Mouse (Mus musculus) limb, embryonic 12.5 days (tissue): ENCODE measurements around the gene Naa15. TPM values are rescaled to one million over a fixed set of nuclear protein-coding genes. Genes with fewer than 3 reads are reported as not detected.
"Not testable (repeated sequence)": the region's sequence is repeated elsewhere in the genome, so short reads cannot be mapped to it uniquely, and the experiment has no call there.

Experiments used
- ATAC-seq: fragments of 200-750 bp; cut with Nextera tagmentation; 2 replicates; pipeline ENCODE4 v1.8.0; 2017; ENCODE audit warnings: low read depth, moderate TSS enrichment; ENCODE audit not compliant: insufficient number of reproducible peaks, insufficient read depth, low FRiP score, low TSS enrichment
- H3K27ac ChIP-seq: fragments of 300-500 bp; sonication (generic); 2 replicates; pipeline ENCODE4 v1.5.1; 2016; ENCODE audit warnings: mild to moderate bottlenecking, moderate library complexity
- H3K27me3 ChIP-seq: fragments of 300-500 bp; sonication (generic); 2 replicates; pipeline ENCODE4 v1.6.1; 2016; ENCODE audit warnings: mild to moderate bottlenecking, moderate library complexity
- H3K36me3 ChIP-seq: fragments of 300-500 bp; sonication (generic); 2 replicates; pipeline ENCODE4 v1.6.1; 2016; ENCODE audit warnings: mild to moderate bottlenecking, moderate library complexity
- H3K4me1 ChIP-seq: fragments of 300-500 bp; sonication (generic); replicated peaks from 2 replicates; pipeline ENCODE4 v1.6.1; 2016
- H3K4me2 ChIP-seq: fragments of 300-500 bp; sonication (generic); 2 replicates; pipeline ENCODE4 v1.6.1; 2016; ENCODE audit warnings: mild to moderate bottlenecking, moderate library complexity
- H3K4me3 ChIP-seq: fragments of 300-500 bp; sonication (generic); replicated peaks from 2 replicates; pipeline ENCODE4 v1.5.1; 2016; ENCODE audit warnings: mild to moderate bottlenecking
- H3K9ac ChIP-seq: fragments of 300-500 bp; sonication (generic); replicated peaks from 2 replicates; pipeline ENCODE4 v1.6.1; 2016; ENCODE audit warnings: mild to moderate bottlenecking, moderate library complexity
- H3K9me3 ChIP-seq: fragments of 300-500 bp; sonication (generic); 2 replicates; pipeline ENCODE4 v1.6.1; 2016; ENCODE audit warnings: mild to moderate bottlenecking, moderate library complexity
- WGBS: fragments of 180-500 bp; shearing (Covaris S2); methylation state at CpG from one replicate; pipeline ENCODE4 v1.1.7; 2016; 5-methylcytosine and 5-hydroxymethylcytosine counted together
- polyA plus RNA-seq: library from polyadenylated mRNA; unstranded; fragments of >200 nt; fragmentation: Nextera tagmentation; extraction: Ambion mirVana; gene quantifications from 2 replicates; pipeline ENCODE4 v1.2.1, GENCODE M21; 2016

Naa15 gene
- polyA plus RNA-seq, 1 experiment from 2014 or later, result 60.6 TPM

DNA sequence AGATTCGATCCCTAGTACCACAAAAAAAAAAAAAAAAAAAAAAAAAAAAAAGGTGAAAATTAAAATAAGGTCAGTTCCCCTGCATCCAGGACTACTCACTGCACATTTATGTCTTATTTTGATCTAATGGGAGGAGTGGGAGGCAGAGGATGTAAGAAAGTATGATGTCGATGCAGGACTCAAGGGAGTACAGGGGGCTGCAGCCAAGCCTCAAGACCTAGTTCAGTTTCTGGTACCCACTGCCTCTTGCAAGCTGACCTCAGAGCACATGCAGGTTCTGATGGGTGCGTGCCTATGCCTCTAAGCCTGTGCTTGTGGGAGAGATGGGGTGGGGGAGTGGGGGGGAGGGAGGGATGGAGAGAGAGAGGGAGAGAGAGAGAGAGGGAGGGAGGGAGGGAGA is 20.1 kb upstream of the Naa15 start:
- H3K4me3 ChIP-seq, result no peak overlapping the region
- ATAC-seq, result no peak
- WGBS, result 67% methylated on average over 3 of the region's 3 CpGs
- H3K4me1 ChIP-seq, result no peaks in the 10 kb centered on the region
- H3K4me2 ChIP-seq, result no peak overlapping the region
- H3K9ac ChIP-seq, result no peak overlapping the region
- no peaks in the 10 kb centered on the region for H3K36me3 ChIP-seq
- H3K9me3 ChIP-seq, result no peaks in the 10 kb centered on the region
- H3K27me3 ChIP-seq, result peaks cover 40% of the 10 kb centered on the region
- no peak overlapping the region for H3K27ac ChIP-seq

DNA sequence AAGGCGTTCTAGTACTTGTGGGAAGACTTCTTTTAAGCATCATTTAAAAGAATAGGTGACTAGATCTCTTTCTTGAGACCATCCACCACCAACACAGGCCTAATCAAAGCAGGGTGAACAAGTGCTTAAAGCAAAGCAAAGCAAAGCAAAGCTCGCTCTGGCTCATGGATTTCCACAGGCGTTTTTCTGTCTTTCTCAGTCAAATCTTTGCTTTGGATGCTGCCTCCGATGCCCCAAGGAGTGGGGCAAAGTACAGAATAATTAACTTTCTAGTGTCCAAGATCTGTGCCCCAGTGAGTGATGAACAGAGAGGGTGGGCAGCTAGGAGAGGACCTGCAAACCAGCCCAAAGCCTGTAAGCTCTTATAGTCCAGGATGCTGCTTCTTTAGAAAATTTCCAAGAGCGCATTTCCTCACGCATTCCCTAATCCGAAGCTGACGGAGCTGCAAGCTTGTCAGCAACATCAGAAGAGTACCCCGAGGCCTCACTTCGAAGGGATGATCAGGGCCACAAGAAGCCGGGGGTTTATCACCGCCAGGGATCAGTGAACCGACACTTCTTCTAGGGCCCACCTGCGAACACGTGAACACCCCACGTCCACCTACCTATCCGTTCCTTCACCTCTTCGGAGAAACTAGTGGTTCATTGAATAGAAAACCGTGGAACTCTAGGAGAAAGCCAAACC is 19.3 kb upstream of the Naa15 start:
- H3K36me3 ChIP-seq, result no peaks in the 10 kb centered on the region
- H3K4me3 ChIP-seq, result peak overlapping the region; percentile 48
- no peaks in the 10 kb centered on the region for H3K4me1 ChIP-seq
- no peak overlapping the region for H3K9ac ChIP-seq
- H3K27ac ChIP-seq, result no peak overlapping the region
- peaks cover 40% of the 10 kb centered on the region for H3K27me3 ChIP-seq
- peak overlapping the region; percentile 80; the same call in 1 of the 2 replicates for H3K4me2 ChIP-seq
- no peak for ATAC-seq
- H3K9me3 ChIP-seq, result no peaks in the 10 kb centered on the region
- WGBS, result 22% methylated on average over 19 of the region's 19 CpGs

DNA sequence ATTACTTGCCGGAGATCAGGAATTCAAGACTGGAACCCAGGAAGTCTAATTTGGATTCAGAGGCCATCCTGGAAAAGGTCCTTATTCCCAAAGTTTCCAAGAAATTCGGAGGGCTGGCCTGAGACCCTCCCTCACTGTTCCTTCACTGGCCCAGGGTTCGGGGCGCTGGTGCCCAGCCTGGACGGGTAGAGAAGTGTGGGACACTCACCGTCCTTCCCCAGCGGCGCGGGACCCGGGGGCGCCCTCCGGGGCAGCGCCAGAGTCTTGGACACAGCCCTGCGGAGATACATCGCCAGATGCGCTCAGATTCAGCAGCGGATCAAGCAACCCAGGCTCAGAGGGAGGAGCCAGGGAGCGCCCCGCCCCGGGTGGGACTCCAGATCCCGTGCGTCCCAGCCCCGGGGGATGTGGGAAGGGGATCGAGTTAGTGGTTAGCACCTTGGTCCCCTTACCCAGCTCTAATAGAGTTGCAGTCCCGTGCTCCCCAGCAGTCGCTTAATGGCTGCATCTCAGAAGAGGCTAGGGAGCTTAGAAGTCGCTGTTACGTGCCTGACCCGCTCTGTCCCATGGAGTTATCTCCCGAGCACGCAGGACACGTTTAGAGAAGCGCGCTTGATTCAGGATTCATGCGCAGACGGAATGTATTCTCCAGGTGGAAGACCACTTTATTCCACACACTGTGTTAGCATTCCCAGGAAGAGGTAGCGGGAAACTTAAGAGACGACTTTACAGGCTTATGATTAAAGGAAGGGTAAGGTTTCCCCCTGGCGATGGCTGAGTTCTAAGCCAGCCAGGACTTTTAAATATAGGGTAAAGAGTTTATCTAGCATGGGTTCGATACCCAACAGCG is 18.5 kb upstream of the Naa15 start, which contains the start of gene Mgarp:
Gene Mgarp (minus strand): TSS at position 520 of the 850 bp plus-strand sequence.
- no peaks in the 10 kb centered on the region for H3K9me3 ChIP-seq
- peak within 1 kb of the TSS; percentile 80 for H3K4me2 ChIP-seq
- H3K27me3 ChIP-seq, result peaks cover 40% of the 10 kb centered on the region
- H3K4me1 ChIP-seq, result no peaks in the 10 kb centered on the region
- H3K9ac ChIP-seq, result peak within 1 kb of the TSS; percentile 63
- H3K27ac ChIP-seq, result no peak within 1 kb of the TSS
- peak within 1 kb of the TSS; percentile 48 for H3K4me3 ChIP-seq
- H3K36me3 ChIP-seq, result no peaks in the 10 kb centered on the region
- peak; percentile 62 for ATAC-seq
- 3% methylated on average over 41 of the region's 41 CpGs for WGBS

DNA sequence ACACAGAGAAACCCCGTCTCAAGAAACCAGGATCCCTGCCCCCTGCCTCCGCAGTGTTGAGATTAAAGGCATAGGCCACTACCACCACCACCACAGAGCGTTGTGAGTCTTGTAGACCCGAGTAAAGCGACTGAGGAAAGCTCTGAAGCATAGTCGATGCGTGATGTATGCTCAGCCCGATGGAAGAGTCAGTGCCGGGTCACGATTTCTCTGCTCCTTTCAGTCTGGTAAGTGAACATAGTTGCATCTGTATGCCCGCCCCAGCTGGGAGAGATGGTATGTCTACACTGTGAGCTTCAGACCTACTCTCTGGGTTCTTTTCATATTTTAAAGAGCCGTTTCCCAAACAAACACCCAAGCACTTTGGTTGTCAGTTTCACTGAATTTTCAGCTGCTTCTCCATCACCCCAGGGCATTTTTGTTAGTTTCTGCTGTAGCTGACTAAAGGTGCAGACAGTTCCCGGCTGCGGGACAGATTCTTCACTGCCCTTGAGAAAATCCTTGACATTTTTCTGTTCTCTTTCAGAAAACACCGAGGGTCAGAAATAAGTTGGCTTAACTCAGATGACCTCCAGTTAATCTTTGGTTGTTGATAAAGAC is 17.1 kb upstream of the Naa15 start:
- ATAC-seq, result no peak
- Histone ChIP-seq H3K27ac (no peak overlapping the region), H3K4me2 (no peak overlapping the region), H3K27me3 (peaks cover 40% of the 10 kb centered on the region), H3K9ac (no peak overlapping the region), H3K4me3 (no peak overlapping the region), H3K4me1 (no peaks in the 10 kb centered on the region), H3K9me3 (no peaks in the 10 kb centered on the region), H3K36me3 (peaks cover 3% of the 10 kb centered on the region; the same call in 1 of the 2 replicates)
- WGBS, result 57% methylated on average over 15 of the region's 15 CpGs

DNA sequence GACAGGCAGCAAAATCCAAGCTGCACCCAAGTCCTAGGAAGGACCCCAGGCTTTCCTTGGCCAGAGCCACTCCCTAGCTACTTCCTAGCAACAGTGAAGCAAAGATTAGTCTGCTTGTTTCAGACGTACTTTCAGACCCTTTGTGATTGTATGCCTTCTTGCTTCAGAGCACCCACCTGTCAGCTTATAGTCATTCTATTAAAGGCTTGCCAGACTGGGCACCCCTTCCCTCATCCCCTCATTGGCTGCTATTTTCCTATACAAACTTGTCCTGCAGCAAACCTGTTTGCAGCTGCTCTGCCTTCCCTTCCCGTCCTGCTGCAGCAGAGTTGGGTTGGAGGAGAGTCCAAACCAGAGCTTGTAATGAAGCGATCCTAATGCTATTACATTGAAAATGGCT is 16.3 kb upstream of the Naa15 start:
- Histone ChIP-seq H3K9me3 (no peaks in the 10 kb centered on the region), H3K36me3 (peaks cover 11% of the 10 kb centered on the region), H3K9ac (no peak overlapping the region), H3K27me3 (peaks cover 40% of the 10 kb centered on the region), H3K4me1 (no peaks in the 10 kb centered on the region), H3K27ac (no peak overlapping the region), H3K4me3 (no peak overlapping the region), H3K4me2 (no peak overlapping the region)
- no peak for ATAC-seq
- WGBS, result 23% methylated on average over 3 of the region's 3 CpGs

DNA sequence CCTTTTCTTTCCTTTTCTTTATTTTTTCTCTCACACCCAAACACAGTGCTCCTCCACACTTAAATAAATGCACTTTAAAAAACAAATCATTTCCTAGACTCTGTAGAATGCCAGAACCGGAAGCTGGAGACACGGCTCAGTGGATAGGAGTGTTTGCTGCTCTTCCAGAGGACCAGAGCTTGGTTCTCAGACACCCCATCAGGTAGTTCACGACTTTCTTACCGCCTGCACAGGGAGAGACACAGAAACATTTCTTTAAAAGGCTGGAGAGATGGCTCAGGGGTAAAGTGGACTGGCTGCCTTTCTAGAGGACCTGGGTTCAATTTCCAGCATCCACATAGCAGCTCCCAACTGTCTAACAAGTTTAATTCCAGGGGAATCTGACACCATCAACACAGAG is 15.4 kb upstream of the Naa15 start:
- Histone ChIP-seq H3K4me3 (no peak overlapping the region), H3K4me2 (no peak overlapping the region), H3K9ac (no peak overlapping the region), H3K27ac (no peak overlapping the region), H3K4me1 (no peaks in the 10 kb centered on the region), H3K36me3 (peaks cover 20% of the 10 kb centered on the region), H3K9me3 (no peaks in the 10 kb centered on the region), H3K27me3 (peaks cover 40% of the 10 kb centered on the region)
- ATAC-seq, result no peak
- WGBS, result 61% methylated on average over 4 of the region's 4 CpGs

DNA sequence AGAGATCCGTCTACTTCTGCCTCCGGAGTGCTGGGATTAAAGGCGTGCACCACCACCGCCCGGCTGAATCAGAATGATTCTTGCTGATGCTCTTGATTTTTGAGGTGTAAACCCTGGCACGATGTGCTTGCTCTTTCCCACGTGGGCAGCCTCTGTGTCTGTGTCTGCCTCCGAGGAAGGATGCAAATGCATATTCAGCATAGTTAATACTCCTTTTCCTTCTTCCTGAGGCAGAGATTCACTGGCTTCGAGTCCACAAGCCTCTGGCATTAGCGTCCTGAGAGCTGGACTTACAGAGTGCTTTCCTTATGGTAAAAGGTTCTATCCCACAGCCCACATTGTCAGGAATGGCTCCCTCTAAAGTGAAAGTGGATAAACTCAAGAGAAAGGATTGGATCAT is 14.3 kb upstream of the Naa15 start:
- no peaks in the 10 kb centered on the region for H3K9me3 ChIP-seq
- no peak overlapping the region for H3K4me3 ChIP-seq
- ATAC-seq, result no peak
- H3K27ac ChIP-seq, result no peak overlapping the region
- WGBS, result 82% methylated on average over 10 of the region's 10 CpGs
- no peaks in the 10 kb centered on the region for H3K4me1 ChIP-seq
- H3K27me3 ChIP-seq, result peaks cover 31% of the 10 kb centered on the region
- H3K36me3 ChIP-seq, result peaks cover 27% of the 10 kb centered on the region
- no peak overlapping the region for H3K4me2 ChIP-seq
- no peak overlapping the region for H3K9ac ChIP-seq

DNA sequence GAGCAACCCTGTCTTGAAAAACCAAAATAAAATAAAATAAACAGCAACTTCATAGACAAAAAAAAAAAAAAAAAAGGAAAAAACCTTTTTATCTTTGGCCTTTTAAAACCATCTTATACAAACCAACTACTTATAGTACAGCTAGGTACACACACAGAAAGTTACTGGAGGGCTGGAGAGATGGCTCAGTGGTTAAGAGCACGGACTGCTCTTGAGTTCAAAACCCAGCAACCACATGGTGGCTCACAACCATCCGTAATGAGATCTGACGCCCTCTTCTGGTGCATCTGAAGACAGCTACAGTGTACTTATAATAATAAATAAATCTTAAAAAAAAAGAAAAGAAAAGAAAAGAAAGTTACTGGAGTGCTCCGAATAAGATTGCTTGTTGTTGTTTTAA is 12.9 kb upstream of the Naa15 start:
- H3K36me3 ChIP-seq, result peaks cover 39% of the 10 kb centered on the region
- H3K27ac ChIP-seq, H3K9me3 ChIP-seq, H3K4me2 ChIP-seq, ATAC-seq, H3K4me3 ChIP-seq, H3K9ac ChIP-seq, H3K4me1 ChIP-seq: not testable (repeated sequence)
- peaks cover 17% of the 10 kb centered on the region for H3K27me3 ChIP-seq
- WGBS, result 72% methylated on average over 4 of the region's 4 CpGs

DNA sequence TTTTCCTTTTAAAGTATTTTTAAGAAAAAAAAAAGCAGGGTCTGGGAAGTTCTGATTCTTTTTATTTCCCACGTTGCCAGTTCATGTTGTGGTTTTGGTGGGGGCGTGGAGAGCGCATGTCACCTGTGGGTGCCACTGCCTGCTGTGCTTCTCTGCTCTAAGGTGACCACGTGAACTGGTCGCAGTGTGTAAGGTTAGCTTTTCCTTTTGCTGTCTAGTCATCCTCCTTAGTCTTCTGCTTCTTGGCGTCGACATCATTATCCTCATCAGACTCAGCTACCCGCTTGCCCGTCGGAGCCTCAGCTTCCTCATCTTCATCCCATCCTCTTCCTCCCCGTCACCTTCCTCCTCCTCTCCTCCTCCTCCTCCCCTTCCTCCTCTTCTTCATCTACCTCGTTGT is 12.3 kb upstream of the Naa15 start:
- peaks cover 13% of the 10 kb centered on the region for H3K27me3 ChIP-seq
- no peak overlapping the region for H3K4me3 ChIP-seq
- no peaks in the 10 kb centered on the region for H3K9me3 ChIP-seq
- peaks cover 2% of the 10 kb centered on the region for H3K4me1 ChIP-seq
- H3K36me3 ChIP-seq, result peaks cover 39% of the 10 kb centered on the region
- no peak for ATAC-seq
- 95% methylated on average over 12 of the region's 12 CpGs for WGBS
- no peak overlapping the region for H3K9ac ChIP-seq
- no peak overlapping the region for H3K27ac ChIP-seq
- H3K4me2 ChIP-seq, result no peak overlapping the region

DNA sequence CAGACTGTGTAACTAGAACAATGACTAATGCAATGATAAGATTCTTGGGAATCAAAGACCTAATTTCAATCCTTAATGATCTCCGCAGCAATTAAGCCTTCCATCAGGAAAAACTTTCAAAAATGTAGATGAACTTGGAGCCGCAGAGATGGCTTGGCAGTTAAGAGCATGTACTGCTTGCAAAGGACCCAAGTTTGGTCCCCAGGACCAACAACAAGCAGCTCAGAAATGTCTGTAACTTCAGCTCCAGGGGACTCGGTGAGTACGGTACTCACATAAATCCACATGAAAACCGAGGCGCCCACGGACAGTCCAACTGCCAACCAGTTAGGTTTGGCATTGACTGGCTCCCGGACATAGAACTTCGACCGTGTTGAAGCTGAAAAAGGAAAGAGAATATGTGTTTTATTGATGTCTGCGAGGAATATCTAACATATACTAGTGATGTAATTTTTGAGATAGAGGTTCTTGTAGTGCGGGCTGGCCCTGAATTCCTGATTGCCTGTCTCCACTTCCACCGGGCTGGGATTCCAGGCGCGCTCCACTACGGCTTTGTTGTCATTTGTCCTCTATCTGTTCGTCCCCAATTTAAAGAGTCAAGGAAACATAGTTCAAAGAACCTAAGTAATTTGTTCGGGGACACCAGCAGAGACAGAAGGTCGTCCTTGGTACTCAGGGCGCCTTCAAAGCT is 6.9 kb upstream of the Naa15 start:
- no peaks in the 10 kb centered on the region for H3K27me3 ChIP-seq
- H3K27ac ChIP-seq, result peak overlapping the region; percentile 97
- no peak for ATAC-seq
- H3K4me3 ChIP-seq, result peak overlapping the region; percentile 75
- H3K4me2 ChIP-seq, result peak overlapping the region; percentile 70
- peaks cover 34% of the 10 kb centered on the region for H3K36me3 ChIP-seq
- H3K9me3 ChIP-seq, result no peaks in the 10 kb centered on the region
- WGBS, result 21% methylated on average over 20 of the region's 20 CpGs
- H3K9ac ChIP-seq, result peak overlapping the region; percentile 90
- peaks cover 6% of the 10 kb centered on the region for H3K4me1 ChIP-seq
